Mouse (Mus musculus) limb, embryonic 11.5 days (tissue): ENCODE measurements around the gene 4930467E23Rik. TPM values are rescaled to one million over a fixed set of nuclear protein-coding genes. Genes with fewer than 3 reads are reported as not detected.
A peak's percentile ranks its signal among the peaks of the same experiment; 100 is the strongest.
"Not testable (repeated sequence)": the region's sequence is repeated elsewhere in the genome, so short reads cannot be mapped to it uniquely, and the experiment has no call there.

Source experiments
- ATAC-seq: fragments of 200-750 bp; cut with Nextera tagmentation; 2 replicates; pipeline ENCODE4 v1.8.0; 2017; ENCODE audit warnings: low read depth; ENCODE audit not compliant: insufficient number of reproducible peaks, low FRiP score, low TSS enrichment
- DNase-seq: peaks from one replicate; pipeline ENCODE4 v3.0.0-alpha.2; 2015; ENCODE audit warnings: low spot score
- H3K27ac ChIP-seq: fragments of 300-500 bp; sonication (generic); replicated peaks from 2 replicates; pipeline ENCODE4 v1.5.1; 2014; ENCODE audit warnings: low read depth, mild to moderate bottlenecking, low read length
- H3K27me3 ChIP-seq: fragments of 300-500 bp; sonication (generic); 2 replicates; pipeline ENCODE4 v1.6.1; 2014; ENCODE audit warnings: mild to moderate bottlenecking, low read length, mixed read lengths; ENCODE audit not compliant: control insufficient read depth, insufficient read depth
- H3K36me3 ChIP-seq: fragments of 300-500 bp; sonication (generic); 2 replicates; pipeline ENCODE4 v1.6.1; 2014; ENCODE audit warnings: mild to moderate bottlenecking, low read length, moderate library complexity, mixed read lengths; ENCODE audit not compliant: control insufficient read depth, insufficient read depth
- H3K4me1 ChIP-seq: fragments of 300-500 bp; sonication (generic); 2 replicates; pipeline ENCODE4 v1.6.1; 2014; ENCODE audit warnings: low read length, mixed read lengths; ENCODE audit not compliant: control insufficient read depth, insufficient read depth
- H3K4me2 ChIP-seq: fragments of 300-500 bp; sonication (generic); 2 replicates; pipeline ENCODE4 v1.6.1; 2014; ENCODE audit warnings: low read depth, mild to moderate bottlenecking, moderate library complexity; ENCODE audit not compliant: severe bottlenecking
- H3K4me3 ChIP-seq: fragments of 300-500 bp; sonication (generic); 2 replicates; pipeline ENCODE4 v1.5.1; 2014; ENCODE audit warnings: low read depth, low read length
- H3K9ac ChIP-seq: fragments of 300-500 bp; sonication (generic); 2 replicates; pipeline ENCODE4 v1.6.1; 2014; ENCODE audit warnings: mild to moderate bottlenecking, low read length
- H3K9me3 ChIP-seq: fragments of 300-500 bp; sonication (generic); 2 replicates; pipeline ENCODE4 v1.6.1; 2016; ENCODE audit warnings: low read length; ENCODE audit not compliant: control insufficient read depth
- WGBS: fragments of 180-500 bp; shearing (Covaris S2); extraction: QIAGEN DNeasy Blood & Tissue Kit; methylation state at CpG from one replicate; pipeline ENCODE4 v1.1.7; 2014; 5-methylcytosine and 5-hydroxymethylcytosine counted together
- polyA plus RNA-seq: library from polyadenylated mRNA; unstranded; fragments of >200 nt; fragmentation: Nextera tagmentation; extraction: Ambion mirVana; gene quantifications from 2 replicates; pipeline ENCODE4 v1.2.1, GENCODE M21; 2014

The 4930467E23Rik gene
- polyA plus RNA-seq, 1 experiment from 2014 or later: 0.05 TPM

DNA sequence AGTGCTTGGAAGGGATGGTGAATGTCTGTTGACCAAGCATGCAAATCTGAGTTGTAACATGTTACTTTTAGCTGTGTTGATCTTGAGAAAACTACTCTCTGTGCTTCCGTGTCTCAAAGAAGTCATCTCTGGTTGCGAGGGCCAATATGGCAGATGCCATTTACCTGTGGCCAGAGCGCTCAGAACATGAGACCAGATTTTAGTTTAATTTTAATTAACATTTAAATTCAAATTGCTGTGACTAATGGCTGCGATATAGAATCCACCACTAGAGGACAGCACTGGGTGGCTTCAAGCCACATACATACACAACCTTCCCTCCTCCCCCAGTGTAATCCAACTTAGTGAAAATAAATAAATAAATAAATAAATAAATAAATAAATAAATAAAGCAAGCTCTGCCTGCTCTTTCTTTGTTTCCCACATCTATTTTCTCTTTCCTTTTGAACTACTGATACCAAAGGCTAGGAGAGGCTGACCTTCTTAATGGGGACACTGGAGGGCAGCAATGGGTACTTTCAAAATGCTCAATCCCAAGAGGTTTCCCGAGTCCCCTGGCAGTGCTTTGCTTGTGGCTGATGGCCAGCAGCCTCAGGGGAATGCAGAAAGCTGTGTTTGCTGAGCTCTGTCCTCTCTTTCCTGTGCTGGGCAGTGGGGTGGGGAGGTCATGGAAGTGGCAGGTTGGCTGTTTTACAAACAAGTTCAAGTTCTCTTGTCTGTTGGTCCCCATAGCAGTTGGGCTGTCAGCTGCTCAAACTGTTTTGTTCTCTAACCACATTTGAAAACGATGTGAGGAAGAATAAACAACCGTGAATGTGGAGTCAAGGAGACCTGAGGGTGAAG, 22.2 kb upstream of the 4930467E23Rik start:
- DNase-seq: peak; percentile 55
- WGBS: 73% methylated on average over 7 of the region's 7 CpGs
- H3K9me3 ChIP-seq, ATAC-seq, H3K4me2 ChIP-seq, H3K9ac ChIP-seq, H3K4me1 ChIP-seq, H3K27me3 ChIP-seq, H3K4me3 ChIP-seq, H3K36me3 ChIP-seq, H3K27ac ChIP-seq: not testable (repeated sequence)

DNA sequence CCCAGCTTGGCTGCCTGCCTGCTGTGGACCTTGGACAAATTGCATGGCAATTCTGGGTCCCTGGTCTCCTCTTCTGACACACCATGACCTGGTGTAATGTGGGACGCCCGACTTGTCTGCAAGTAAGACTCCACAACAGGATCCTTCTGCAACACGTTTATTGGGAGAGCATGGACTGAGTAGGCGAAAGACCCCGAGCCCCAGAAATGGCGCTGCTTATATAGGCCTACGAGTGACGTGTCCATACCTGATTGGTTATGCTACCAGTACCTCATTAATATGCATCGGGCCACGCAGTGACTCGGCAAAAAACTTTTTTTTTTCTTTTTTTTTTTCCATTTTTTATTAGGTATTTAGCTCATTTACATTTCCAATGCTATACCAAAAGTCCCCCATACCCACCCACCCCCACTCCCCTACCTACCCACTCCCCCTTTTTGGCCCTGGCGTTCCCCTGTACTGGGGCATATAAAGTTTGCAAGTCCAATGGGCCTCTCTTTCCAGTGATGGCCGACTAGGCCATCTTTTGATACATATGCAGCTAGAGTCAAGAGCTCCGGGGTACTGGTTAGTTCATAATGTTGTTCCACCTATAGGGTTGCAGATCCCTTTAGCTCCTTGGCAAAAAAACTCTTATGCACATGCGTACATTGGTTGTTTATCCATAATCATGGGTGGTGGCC, 21.5 kb upstream of the 4930467E23Rik start:
- not testable (repeated sequence) for H3K9ac ChIP-seq, H3K27me3 ChIP-seq, DNase-seq, H3K4me1 ChIP-seq, H3K4me3 ChIP-seq, H3K27ac ChIP-seq, H3K36me3 ChIP-seq, H3K4me2 ChIP-seq, H3K9me3 ChIP-seq
- peak; percentile 77; the same call in 1 of the 2 replicates for ATAC-seq
- WGBS: 83% methylated on average over 13 of the region's 15 CpGs

DNA sequence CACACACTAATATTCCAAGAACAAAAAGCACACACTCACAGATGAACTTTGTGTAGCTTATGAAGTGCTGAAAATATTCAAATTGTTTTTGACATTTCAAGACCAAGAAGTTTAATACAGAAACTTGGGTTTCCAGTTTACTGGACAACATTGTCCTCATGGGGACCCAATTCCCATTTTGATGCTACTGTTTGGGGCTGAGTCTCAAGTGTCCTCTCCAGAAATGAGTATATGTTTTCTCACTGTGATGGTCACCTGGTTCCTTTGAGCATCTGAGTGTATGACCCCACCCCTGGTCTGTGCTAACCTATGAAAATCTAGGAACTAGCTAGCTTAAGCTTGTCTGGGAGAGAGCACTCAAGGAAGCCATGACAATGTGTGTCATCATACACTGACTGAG, 20.4 kb upstream of the 4930467E23Rik start:
- not testable (repeated sequence) for DNase-seq, H3K27ac ChIP-seq, H3K27me3 ChIP-seq, H3K9ac ChIP-seq, H3K4me2 ChIP-seq, H3K9me3 ChIP-seq, H3K4me1 ChIP-seq, H3K36me3 ChIP-seq, H3K4me3 ChIP-seq, ATAC-seq

DNA sequence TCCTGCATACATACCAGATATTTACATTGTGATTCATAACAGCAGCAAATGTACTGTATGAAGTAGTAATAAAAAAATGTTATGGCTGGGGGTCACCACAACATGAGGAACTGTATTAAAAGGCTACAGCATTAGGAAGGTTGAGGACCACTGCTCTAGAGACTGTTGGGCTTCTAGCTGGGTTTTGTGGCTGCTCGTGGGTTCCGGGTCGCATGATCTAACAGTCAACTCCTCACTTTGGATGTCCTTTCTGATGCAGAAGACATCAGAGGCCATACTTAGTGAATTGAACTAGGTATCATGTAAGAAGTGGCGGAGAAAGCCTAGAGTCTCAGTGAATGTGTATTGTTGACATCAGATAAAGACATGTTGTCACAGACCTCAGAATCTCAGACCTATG, 19.9 kb upstream of the 4930467E23Rik start:
- not testable (repeated sequence) for H3K9ac ChIP-seq, H3K4me1 ChIP-seq, H3K4me2 ChIP-seq, H3K27me3 ChIP-seq, H3K27ac ChIP-seq, H3K4me3 ChIP-seq, H3K36me3 ChIP-seq, DNase-seq, H3K9me3 ChIP-seq, ATAC-seq
- 90% methylated on average over 4 of the region's 4 CpGs for WGBS

DNA sequence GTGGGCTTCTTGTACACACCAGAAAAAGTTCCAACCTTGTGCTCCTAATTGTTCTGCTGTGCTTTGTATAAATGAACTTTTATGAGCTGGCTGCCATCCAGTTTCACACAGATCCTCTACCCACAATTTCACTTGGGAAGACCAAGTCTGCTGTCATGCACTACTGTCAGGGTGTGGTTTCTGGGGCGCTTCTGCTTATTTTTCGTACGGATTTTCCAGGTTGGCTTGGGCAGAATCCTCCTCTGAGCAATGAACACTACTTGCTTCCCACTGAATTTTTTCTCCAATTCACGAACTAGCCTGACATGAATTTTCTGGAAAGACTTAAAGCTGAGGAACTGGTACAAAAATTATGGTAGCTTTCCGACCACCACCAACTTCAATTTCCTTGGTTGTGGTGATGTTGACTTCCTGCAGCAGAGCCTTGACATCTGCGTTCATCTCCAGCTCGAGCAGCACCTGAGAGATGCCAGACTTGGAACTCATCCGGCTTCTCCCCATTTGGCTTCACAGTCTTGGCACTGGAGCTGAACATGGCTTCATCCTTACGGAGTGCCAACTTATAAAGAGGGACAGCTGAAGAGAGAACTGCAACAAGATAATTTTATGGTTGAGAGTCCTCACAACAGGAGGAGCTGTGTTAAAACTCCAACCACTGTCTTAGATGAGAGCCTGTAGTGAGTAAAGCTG, 18.1 kb upstream of the 4930467E23Rik start:
- not testable (repeated sequence) for H3K9me3 ChIP-seq, ATAC-seq, H3K36me3 ChIP-seq, H3K4me2 ChIP-seq, H3K27me3 ChIP-seq, H3K27ac ChIP-seq, H3K4me3 ChIP-seq, H3K4me1 ChIP-seq, DNase-seq, H3K9ac ChIP-seq
- WGBS: 82% methylated on average over 5 of the region's 9 CpGs

DNA sequence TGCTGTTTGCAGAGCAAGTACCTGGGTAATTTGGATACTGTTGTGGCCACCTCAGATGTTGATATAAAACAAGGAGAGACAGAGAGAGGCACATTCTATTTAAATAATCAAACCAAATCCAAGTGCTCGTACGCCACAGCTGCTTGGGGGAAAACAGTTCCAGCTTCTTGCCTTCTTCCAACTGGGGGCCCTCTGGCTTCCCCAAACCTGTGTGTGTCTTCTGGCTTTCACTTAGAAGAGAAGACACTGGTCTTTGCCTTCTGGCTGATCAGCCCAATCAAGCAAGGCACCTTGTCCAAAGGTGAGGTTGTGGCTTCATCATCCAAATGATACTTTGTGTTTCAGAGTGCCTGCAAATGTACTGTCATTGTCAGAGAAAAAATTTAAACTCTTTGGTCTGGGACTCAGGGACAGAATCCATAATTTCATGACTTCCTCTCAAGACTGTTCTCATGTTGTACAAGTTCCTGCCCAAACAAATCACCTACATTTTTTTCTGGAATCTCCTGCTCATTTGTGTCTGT, 17.1 kb upstream of the 4930467E23Rik start:
- H3K36me3 ChIP-seq, H3K27me3 ChIP-seq, H3K9ac ChIP-seq, DNase-seq, H3K4me1 ChIP-seq, H3K27ac ChIP-seq, H3K9me3 ChIP-seq, ATAC-seq, H3K4me3 ChIP-seq, H3K4me2 ChIP-seq: not testable (repeated sequence)
- WGBS: 94% methylated on average over 2 of the region's 2 CpGs

DNA sequence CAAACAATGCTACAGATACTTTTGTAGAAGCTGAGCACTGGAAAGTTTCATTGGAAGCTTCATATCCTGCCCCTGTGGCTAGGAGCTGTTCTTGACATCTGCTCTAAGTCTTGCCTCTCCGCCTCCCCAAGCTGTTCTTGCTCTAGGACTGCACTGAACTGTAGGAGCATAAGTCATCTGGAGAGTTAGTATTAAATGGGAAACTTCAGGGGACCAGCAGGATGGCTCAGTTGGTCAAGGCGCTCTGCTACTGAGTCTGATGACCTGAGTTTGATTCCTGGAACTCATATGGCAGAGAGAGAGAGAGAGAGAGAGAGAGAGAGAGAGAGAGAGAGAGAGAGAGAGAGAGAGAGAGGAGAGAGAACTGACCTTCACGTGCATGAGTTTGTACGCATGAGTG, 16.6 kb upstream of the 4930467E23Rik start:
- H3K9ac ChIP-seq, H3K36me3 ChIP-seq, ATAC-seq, H3K4me3 ChIP-seq, H3K4me1 ChIP-seq, DNase-seq, H3K27me3 ChIP-seq, H3K27ac ChIP-seq, H3K4me2 ChIP-seq, H3K9me3 ChIP-seq: not testable (repeated sequence)
- 77% methylated on average over 4 of the region's 4 CpGs for WGBS

DNA sequence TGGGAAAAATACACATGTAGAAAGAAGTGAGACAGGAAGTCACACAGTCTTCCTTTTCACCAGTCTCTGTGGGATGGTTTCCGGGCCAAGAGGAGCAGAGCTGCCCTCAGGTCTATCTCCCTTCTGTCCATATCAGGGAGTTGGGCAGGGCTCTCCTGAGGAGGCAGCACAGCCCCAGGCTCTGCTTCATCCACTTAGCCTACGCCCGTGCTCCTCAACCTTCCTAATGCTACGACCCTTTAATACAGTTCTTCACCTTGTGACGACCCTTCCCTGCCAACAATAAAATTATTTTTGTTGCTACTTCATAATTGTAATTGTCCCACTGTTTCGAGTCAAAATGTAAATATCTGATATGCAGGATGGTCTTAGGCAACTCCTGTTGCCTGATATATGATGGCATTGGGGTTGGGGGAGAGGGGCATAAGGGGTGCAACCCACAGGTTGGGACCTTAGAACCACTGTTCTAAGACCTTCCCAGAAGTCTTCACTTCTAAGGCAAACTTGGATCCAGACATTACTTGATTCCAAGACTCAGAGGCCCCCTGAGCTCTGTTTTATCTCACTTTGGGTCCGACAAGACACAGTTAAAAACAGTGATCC, 16.0 kb upstream of the 4930467E23Rik start:
- not testable (repeated sequence) for H3K27ac ChIP-seq

More for the DNA sequence above, 16.0 kb upstream of the 4930467E23Rik start:
- WGBS: 87% methylated on average over 7 of the region's 7 CpGs
- not testable (repeated sequence) for DNase-seq, H3K36me3 ChIP-seq, H3K9me3 ChIP-seq, H3K4me1 ChIP-seq, H3K4me3 ChIP-seq, H3K27me3 ChIP-seq, H3K4me2 ChIP-seq, H3K9ac ChIP-seq
- ATAC-seq: peak; percentile 76; the same call in 1 of the 2 replicates
